Mouse (Mus musculus): ENCODE measurements at regions not wholly inside any gene's neighbourhood (a gene's known extent, or its start where the extent isn't known, plus 50 kb on each side); places are given as distances from the start of the nearest gene placed in this dataset.

DNA sequence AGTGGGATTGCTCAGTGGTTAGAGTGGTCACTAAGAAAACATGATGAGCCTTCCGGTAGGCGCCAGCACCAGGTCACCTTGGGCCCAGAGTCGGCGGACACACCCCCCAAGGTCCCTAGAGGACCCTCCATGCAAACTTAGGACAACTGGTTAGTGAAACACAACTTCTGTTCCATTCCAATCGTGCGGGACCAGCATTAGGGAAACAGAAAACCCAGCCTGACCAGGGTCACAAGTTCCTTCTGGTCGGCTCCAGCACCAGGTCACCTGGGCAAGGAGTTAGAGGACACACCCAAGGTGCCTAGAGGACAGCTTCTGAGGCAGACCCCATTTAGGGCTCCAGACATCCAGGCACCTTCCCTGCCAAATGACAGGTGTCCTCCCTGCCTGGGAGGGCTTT is 109.4 kb upstream of the Mvb12b start:
- no peak for ATAC-seq (ENCODE audit: low read depth)
- WGBS: 92% methylated on average over 7 of the region's 7 CpGs
- Histone ChIP-seq H3K36me3 (no peaks in the 10 kb centered on the region), H3K9ac (no peak overlapping the region), H3K9me3 (no peaks in the 10 kb centered on the region; the same call in 1 of the 2 replicates), H3K27me3 (no peaks in the 10 kb centered on the region), H3K4me3 (no peak overlapping the region), H3K27ac (replicated peaks) (no peak overlapping the region), H3K4me2 (no peak overlapping the region), H3K4me1 (replicated peaks) (no peaks in the 10 kb centered on the region)

DNA sequence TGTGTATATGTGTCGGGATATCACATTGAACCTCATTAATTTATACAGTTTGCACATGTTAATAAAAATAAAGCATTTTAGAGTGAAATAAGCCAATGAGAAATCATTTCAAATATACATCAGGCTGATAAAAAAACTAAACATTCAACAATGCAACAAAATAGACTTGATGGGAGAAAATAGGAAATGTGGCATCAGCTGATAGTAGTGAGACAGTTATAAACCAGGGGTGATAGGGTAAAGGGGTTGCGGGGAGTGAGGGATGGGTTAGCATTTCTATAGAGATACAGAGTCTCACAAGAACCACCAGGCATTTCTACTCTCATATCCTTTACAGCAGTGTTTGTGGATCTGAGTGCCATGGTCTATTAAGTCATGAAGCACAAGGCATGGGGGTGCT is 108.6 kb upstream of the Mvb12b start:
- WGBS: 97% methylated on average over 2 of the region's 2 CpGs

GRCm38 (mm10) chr2:33991299-33991698 is 103.6 kb upstream of the Mvb12b start:
- no peak overlapping the region for H3K4me2 ChIP-seq
- no peak for ATAC-seq (ENCODE audit: low read depth)
- H3K4me1 ChIP-seq (replicated peaks): peaks cover 14% of the 10 kb centered on the region

More for the DNA sequence above, 108.6 kb upstream of the Mvb12b start:
- Histone ChIP-seq H3K4me2 (no peak overlapping the region), H3K9me3 (no peaks in the 10 kb centered on the region; the same call in 1 of the 2 replicates), H3K27ac (replicated peaks) (no peak overlapping the region), H3K36me3 (no peaks in the 10 kb centered on the region), H3K27me3 (no peaks in the 10 kb centered on the region), H3K9ac (no peak overlapping the region), H3K4me1 (replicated peaks) (no peaks in the 10 kb centered on the region), H3K4me3 (no peak overlapping the region)
- no peak for ATAC-seq (ENCODE audit: low read depth)

GRCm38 (mm10) chr2:33990711-33991110 is 103.0 kb upstream of the Mvb12b start:
- Histone ChIP-seq H3K4me1 (replicated peaks) (peaks cover 14% of the 10 kb centered on the region), H3K27me3 (no peaks in the 10 kb centered on the region), H3K9me3 (no peaks in the 10 kb centered on the region; the same call in 1 of the 2 replicates), H3K4me2 (no peak overlapping the region), H3K4me3 (no peak overlapping the region), H3K27ac (replicated peaks) (no peak overlapping the region), H3K36me3 (no peaks in the 10 kb centered on the region), H3K9ac (no peak overlapping the region)
- ATAC-seq (ENCODE audit: low read depth): no peak; the same call in 1 of the 2 replicates
- 90% methylated on average over 6 of the region's 6 CpGs for WGBS

More at GRCm38 (mm10) chr2:33991299-33991698, 103.6 kb upstream of the Mvb12b start:
- Histone ChIP-seq H3K27ac (replicated peaks) (no peak overlapping the region), H3K27me3 (no peaks in the 10 kb centered on the region), H3K9ac (no peak overlapping the region), H3K4me3 (no peak overlapping the region), H3K9me3 (no peaks in the 10 kb centered on the region; the same call in 1 of the 2 replicates), H3K36me3 (no peaks in the 10 kb centered on the region)
- 89% methylated on average over 4 of the region's 4 CpGs for WGBS

DNA sequence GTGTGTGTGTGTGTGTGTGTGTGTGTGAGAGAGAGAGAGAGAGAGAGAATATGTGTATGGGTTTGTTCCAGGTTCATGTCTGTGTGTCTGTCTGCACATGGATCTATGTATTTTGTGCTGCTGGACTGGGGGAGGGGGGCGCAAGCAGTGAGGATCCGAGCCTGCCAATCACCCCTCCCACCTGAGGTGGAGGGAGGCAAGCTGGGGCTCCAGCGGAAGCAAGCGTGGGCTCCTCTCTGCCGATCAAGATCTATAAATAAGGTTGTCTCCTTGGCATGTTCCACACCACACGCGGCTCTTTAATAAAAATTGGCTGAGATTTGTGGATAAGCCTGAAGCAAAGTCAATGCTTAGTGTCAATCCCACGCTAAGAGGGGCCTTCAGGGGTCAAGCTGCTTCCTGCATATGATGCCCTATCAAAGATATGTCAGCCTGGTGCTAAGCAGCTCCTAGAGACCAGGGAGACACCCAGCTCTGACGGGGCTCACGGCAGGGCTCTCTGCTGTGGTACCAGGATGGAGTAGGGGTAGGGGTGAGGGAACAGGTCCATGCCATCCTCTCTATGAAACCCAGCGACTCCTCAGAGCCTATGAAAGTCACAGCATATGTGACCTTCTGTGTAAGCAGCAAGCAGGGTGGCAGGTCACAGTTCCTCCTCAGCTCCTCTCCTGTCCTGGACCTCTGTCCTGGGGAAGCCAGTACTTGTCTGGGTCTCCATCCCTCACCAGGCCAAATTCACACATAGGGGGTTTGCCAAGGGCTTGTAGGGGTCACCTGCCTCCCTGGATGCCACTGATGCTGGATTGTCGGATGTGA is 102.0 kb upstream of the Mvb12b start:
- H3K9me3 ChIP-seq: no peaks in the 10 kb centered on the region; the same call in 1 of the 2 replicates
- H3K27me3 ChIP-seq: no peaks in the 10 kb centered on the region
- no peak overlapping the region for H3K4me3 ChIP-seq
- peak overlapping the region; percentile 69 for H3K27ac ChIP-seq (replicated peaks)
- H3K4me1 ChIP-seq (replicated peaks): peaks cover 14% of the 10 kb centered on the region
- 54% methylated on average over 12 of the region's 12 CpGs for WGBS
- ATAC-seq (ENCODE audit: low read depth): no peak
- no peaks in the 10 kb centered on the region for H3K36me3 ChIP-seq
- H3K4me2 ChIP-seq: no peak overlapping the region
- H3K9ac ChIP-seq: 0 out of 2 replicates have a peak overlapping the region, but pooled peaks have one; percentile 22

GRCm38 (mm10) chr2:33986420-33986819 is 98.7 kb upstream of the Mvb12b start:
- Histone ChIP-seq H3K9me3 (no peaks in the 10 kb centered on the region), H3K9ac (no peak overlapping the region), H3K4me2 (peak overlapping the region; percentile 15; the same call in 1 of the 2 replicates), H3K27ac (replicated peaks) (no peak overlapping the region), H3K4me3 (no peak overlapping the region), H3K36me3 (no peaks in the 10 kb centered on the region), H3K27me3 (no peaks in the 10 kb centered on the region), H3K4me1 (replicated peaks) (peaks cover 31% of the 10 kb centered on the region)
- no peak for ATAC-seq (ENCODE audit: low read depth)
- WGBS: 19% methylated on average over 4 of the region's 4 CpGs

GRCm38 (mm10) chr2:33985316-33985715 is 97.6 kb upstream of the Mvb12b start:
- Histone ChIP-seq H3K4me3 (no peak overlapping the region), H3K9ac (no peak overlapping the region), H3K4me1 (replicated peaks) (peaks cover 26% of the 10 kb centered on the region), H3K4me2 (no peak overlapping the region), H3K27me3 (no peaks in the 10 kb centered on the region), H3K9me3 (no peaks in the 10 kb centered on the region), H3K27ac (replicated peaks) (no peak overlapping the region), H3K36me3 (no peaks in the 10 kb centered on the region)
- no peak for ATAC-seq (ENCODE audit: low read depth)
- 75% methylated on average over 11 of the region's 11 CpGs for WGBS

DNA sequence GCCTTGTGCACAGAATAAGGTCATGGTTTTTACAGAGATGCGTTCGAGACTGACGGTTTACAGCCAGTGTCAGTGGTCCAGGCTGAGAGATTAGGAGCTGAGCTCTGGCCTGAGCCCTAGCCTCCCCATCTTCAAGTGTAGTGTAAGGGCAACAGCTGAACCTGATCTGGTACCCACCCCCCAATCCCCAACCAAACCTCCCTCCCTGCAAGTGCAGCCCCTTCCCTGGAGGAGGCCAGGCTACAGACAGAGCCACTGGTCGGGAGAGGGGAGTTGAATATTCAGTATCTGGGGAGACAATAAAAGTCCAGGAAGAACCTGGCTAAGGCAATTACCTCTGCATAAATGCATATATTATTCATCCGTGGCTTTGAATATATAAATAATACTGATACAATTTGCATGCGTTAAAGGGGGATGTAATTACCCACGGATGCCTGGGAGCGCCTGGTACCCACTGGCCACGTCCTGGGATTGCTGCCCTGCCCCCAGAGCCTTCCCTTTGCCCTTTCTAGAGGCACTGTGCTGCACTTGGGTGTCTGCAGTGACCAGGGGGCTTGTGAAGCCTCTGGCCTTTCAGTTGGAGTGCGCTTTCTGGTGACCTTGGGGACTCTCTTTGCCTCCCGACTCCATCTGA is 95.5 kb upstream of the Mvb12b start:
- no peak for ATAC-seq (ENCODE audit: low read depth)
- no peak overlapping the region for H3K9ac ChIP-seq
- peak overlapping the region; percentile 67 for H3K27ac ChIP-seq (replicated peaks)
- H3K36me3 ChIP-seq: no peaks in the 10 kb centered on the region
- WGBS: 30% methylated on average over 11 of the region's 11 CpGs
- H3K9me3 ChIP-seq: no peaks in the 10 kb centered on the region
- no peaks in the 10 kb centered on the region for H3K27me3 ChIP-seq
- H3K4me2 ChIP-seq: no peak overlapping the region
- H3K4me3 ChIP-seq: no peak overlapping the region
- peaks cover 17% of the 10 kb centered on the region for H3K4me1 ChIP-seq (replicated peaks)

GRCm38 (mm10) chr2:33981936-33982335 is 94.2 kb upstream of the Mvb12b start:
- WGBS: 32% methylated on average over 8 of the region's 8 CpGs

GRCm38 (mm10) chr2:33981321-33981720 is 93.6 kb upstream of the Mvb12b start:
- Histone ChIP-seq H3K9ac (no peak overlapping the region), H3K4me3 (no peak overlapping the region), H3K4me2 (no peak overlapping the region), H3K36me3 (no peaks in the 10 kb centered on the region), H3K9me3 (no peaks in the 10 kb centered on the region), H3K27ac (replicated peaks) (no peak overlapping the region), H3K27me3 (no peaks in the 10 kb centered on the region), H3K4me1 (replicated peaks) (peaks cover 17% of the 10 kb centered on the region)
- no peak for ATAC-seq (ENCODE audit: low read depth)
- WGBS: 65% methylated on average over 7 of the region's 7 CpGs

More at GRCm38 (mm10) chr2:33981936-33982335, 94.2 kb upstream of the Mvb12b start:
- Histone ChIP-seq H3K36me3 (no peaks in the 10 kb centered on the region), H3K27me3 (no peaks in the 10 kb centered on the region), H3K4me2 (no peak overlapping the region), H3K4me3 (no peak overlapping the region), H3K4me1 (replicated peaks) (peaks cover 17% of the 10 kb centered on the region), H3K9me3 (no peaks in the 10 kb centered on the region), H3K27ac (replicated peaks) (no peak overlapping the region; the same call in 1 of the 2 replicates), H3K9ac (no peak overlapping the region)
- ATAC-seq (ENCODE audit: low read depth): no peak

DNA sequence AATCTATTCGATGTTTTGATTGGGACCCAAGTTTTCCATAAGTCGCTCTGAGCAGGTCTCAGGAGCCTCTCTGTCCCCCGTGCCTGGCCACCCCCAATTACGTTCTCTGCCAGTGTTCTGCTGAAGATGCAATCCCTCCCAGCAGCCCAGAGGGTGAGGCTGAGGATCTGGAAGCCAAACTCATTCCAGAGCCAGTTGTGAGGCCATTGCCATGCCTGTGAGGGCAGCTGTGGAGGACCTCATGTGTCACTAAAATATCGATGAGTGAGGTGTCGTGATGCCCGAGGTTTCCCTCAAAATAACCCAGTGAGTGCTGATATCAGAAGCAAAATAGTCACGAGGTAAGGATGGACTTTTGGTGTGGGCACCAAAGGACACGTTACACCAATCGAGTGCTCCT is 93.1 kb upstream of the Mvb12b start:
- H3K9me3 ChIP-seq: no peaks in the 10 kb centered on the region
- H3K9ac ChIP-seq: no peak overlapping the region
- ATAC-seq (ENCODE audit: low read depth): no peak
- H3K4me3 ChIP-seq: no peak overlapping the region
- no peak overlapping the region for H3K27ac ChIP-seq (replicated peaks)
- no peaks in the 10 kb centered on the region for H3K27me3 ChIP-seq
- peaks cover 17% of the 10 kb centered on the region for H3K4me1 ChIP-seq (replicated peaks)
- no peaks in the 10 kb centered on the region for H3K36me3 ChIP-seq
- WGBS: 77% methylated on average over 10 of the region's 10 CpGs
- no peak overlapping the region for H3K4me2 ChIP-seq

DNA sequence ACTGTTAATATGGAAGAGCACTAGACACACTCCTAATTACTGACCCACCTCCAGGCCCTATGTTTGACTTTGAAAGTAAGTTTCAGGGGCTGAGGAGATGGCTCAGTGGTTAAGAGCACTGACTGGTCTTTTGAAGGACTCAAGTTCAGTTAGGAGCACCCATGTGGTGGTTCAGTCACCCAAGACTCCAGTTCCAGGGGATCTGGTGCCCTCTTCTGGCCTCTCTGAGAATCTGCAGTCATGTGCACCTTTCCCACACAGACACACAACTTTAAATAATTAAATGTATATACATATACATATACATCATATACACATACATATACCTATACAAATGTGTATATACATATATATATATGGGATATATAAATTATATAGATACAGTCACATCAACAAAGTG is 91.5 kb upstream of the Mvb12b start:
- no peaks in the 10 kb centered on the region for H3K27me3 ChIP-seq
- peaks cover 27% of the 10 kb centered on the region for H3K4me1 ChIP-seq (replicated peaks)
- no peaks in the 10 kb centered on the region for H3K36me3 ChIP-seq
- H3K4me2 ChIP-seq: no peak overlapping the region
- H3K9ac ChIP-seq: no peak overlapping the region
- H3K4me3 ChIP-seq: no peak overlapping the region
- ATAC-seq (ENCODE audit: low read depth): no peak
- H3K27ac ChIP-seq (replicated peaks): no peak overlapping the region
- no peaks in the 10 kb centered on the region for H3K9me3 ChIP-seq
